Mouse (Mus musculus) ES-E14 (cell line): ENCODE data around the gene Prelid3b. TPM values are rescaled to one million over a fixed set of nuclear protein-coding genes. Genes with fewer than 3 reads are reported as not detected.

Experiments used
- DNase-seq: peaks from one replicate; pipeline ENCODE4 v3.0.0-alpha.2; 2013; ENCODE audit warnings: low read depth, low spot score
- H3K27ac ChIP-seq: 2 replicates; pipeline ENCODE4 v1.5.1; 2012; ENCODE audit warnings: low read depth, mild to moderate bottlenecking, low read length, moderate library complexity, mixed read lengths; ENCODE audit not compliant: poor library complexity, insufficient read depth, severe bottlenecking
- H3K36me3 ChIP-seq: 2 replicates; pipeline ENCODE4 v1.6.1; 2012; ENCODE audit warnings: mild to moderate bottlenecking, low read length, moderate library complexity, mixed read lengths; ENCODE audit not compliant: control insufficient read depth, poor library complexity, insufficient read depth, severe bottlenecking
- H3K4me1 ChIP-seq, 2 experiments: fragments of 150-350 bp in 1 of 2; sonication (generic) in 1 of 2; 2 replicates each; pipeline ENCODE4 v1.6.1; 2012; ENCODE audit warnings: low read length in 2 of 2, mild to moderate bottlenecking in 1 of 2, mixed read lengths in 1 of 2; ENCODE audit not compliant: control insufficient read depth in 2 of 2, insufficient read depth in 2 of 2, poor library complexity in 1 of 2
- H3K4me3 ChIP-seq, 2 experiments: fragments of 150-350 bp in 1 of 2; sonication (generic) in 1 of 2; 2 replicates each; pipeline ENCODE4 v1.5.1; 2012; ENCODE audit warnings: low read length in 2 of 2, low read depth in 1 of 2, mild to moderate bottlenecking in 1 of 2, mixed read lengths in 1 of 2; ENCODE audit not compliant: insufficient read depth in 1 of 2, poor library complexity in 1 of 2, severe bottlenecking in 1 of 2
- H3K9ac ChIP-seq: 2 replicates; pipeline ENCODE4 v1.6.1; 2012; ENCODE audit warnings: low read depth, mild to moderate bottlenecking, low read length, mixed read lengths; ENCODE audit not compliant: poor library complexity, insufficient read depth, severe bottlenecking
- H3K9me3 ChIP-seq: fragments of 150-350 bp; sonication (generic); 2 replicates; pipeline ENCODE4 v1.6.1; 2012; ENCODE audit warnings: low read depth, mild to moderate bottlenecking, low read length; ENCODE audit not compliant: control insufficient read depth, insufficient read depth
- CHD2 ChIP-seq: IDR thresholded peaks from 2 replicates; pipeline ENCODE4 v1.6.1; 2014; ENCODE audit warnings: mild to moderate bottlenecking, low read depth, low read length, inconsistent platforms
- HCFC1 ChIP-seq: IDR thresholded peaks from 2 replicates; pipeline ENCODE4 v1.6.1; 2012; ENCODE audit warnings: low read length, inconsistent platforms, borderline replicate concordance; ENCODE audit not compliant: insufficient read depth
- MAFK ChIP-seq: IDR thresholded peaks from 2 replicates; pipeline ENCODE4 v1.6.1; 2014; ENCODE audit warnings: mild to moderate bottlenecking, low read depth, low read length, inconsistent platforms; ENCODE audit not compliant: insufficient read depth
- ZC3H11A ChIP-seq: IDR thresholded peaks from 2 replicates; pipeline ENCODE4 v1.6.1; 2012; ENCODE audit warnings: low read depth, mild to moderate bottlenecking, inconsistent platforms, low read length, borderline replicate concordance
- ZNF384 ChIP-seq: IDR thresholded peaks from 2 replicates; pipeline ENCODE4 v1.6.1; 2012; ENCODE audit warnings: low read depth, low read length, inconsistent platforms
- in situ Hi-C, 2 experiments: fragments of 600-800 bp; cut with MboI; formaldehyde crosslinking; loops; one replicate each; pipeline ENCODE4 v1.15.1; 2025; ENCODE audit warnings: low sequenced_read_pairs in 2 of 2, inconsistent platforms in 1 of 2; ENCODE audit not compliant: unreplicated experiment in 2 of 2
- total RNA-seq: library from RNA; depleted of rRNA; stranded (reverse); fragments of 300-350 nt; gene quantifications from 2 replicates; pipeline ENCODE4 v1.2.3, GENCODE M21; 2012

The Prelid3b gene
- total RNA-seq, 1 experiment = 63.4 TPM

DNA sequence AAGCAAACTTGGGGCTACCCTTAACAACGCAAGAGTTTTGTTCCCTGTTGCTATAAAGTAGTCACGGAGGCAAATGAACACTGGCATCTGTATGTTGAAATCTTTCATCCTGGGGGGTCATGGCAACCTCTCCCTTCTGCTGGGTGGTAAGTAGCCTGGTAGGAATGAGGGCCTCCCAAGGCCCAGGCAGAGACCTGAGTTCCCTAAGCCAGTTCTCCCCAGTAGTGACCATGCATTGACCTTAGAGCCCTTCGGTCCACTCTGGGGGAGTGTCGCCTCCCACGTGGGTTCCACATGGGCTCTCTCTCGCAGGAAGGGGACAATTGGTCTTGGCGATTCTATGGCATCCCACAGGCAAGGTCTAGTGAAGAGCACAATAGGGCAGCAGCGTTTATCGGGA is 32.9 kb downstream of the Prelid3b start:
- Histone ChIP-seq H3K9ac (no peak overlapping the region), H3K4me3 (no peak overlapping the region), H3K4me1 (peaks cover 0 to 15% of the 10 kb centered on the region in 2 experiments; a peak in 2 of 4 replicates), H3K27ac (no peak overlapping the region), H3K36me3 (peaks cover 11% of the 10 kb centered on the region; the same call in 1 of the 2 replicates), H3K9me3 (no peaks in the 10 kb centered on the region)
- in situ Hi-C loops = no loop called here
- no peak for DNase-seq
- TF ChIP-seq MAFK = no peak
- TF ChIP-seq ZNF384 = no peak
- no peak for TF ChIP-seq CHD2
- no peak for TF ChIP-seq HCFC1
- no peak for TF ChIP-seq ZC3H11A

DNA sequence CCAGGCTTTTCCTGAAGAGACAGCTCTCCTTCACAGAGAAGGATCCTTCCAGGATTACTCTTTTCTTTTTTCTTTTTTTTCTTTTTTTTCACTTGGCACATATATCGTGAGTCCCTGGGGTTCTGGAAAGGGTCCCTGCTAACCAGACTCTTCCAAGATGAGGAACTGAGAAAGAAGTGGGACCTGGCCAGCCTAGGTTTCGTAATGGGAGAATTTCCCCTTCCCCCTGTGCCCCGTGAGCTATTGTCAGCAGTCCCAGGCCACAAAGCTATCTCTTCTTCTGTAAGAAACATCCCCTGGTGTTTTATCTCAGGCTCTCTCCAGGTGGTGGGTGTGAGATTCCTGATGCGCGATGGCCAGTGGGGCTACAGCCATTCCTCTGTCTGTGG is 33.4 kb downstream of the Prelid3b start:
- Histone ChIP-seq H3K9me3 (no peaks in the 10 kb centered on the region), H3K36me3 (peaks cover 15% of the 10 kb centered on the region), H3K4me1 (peaks cover 0 to 19% of the 10 kb centered on the region in 2 experiments; a peak in 2 of 4 replicates), H3K9ac (no peak overlapping the region), H3K27ac (no peak overlapping the region), H3K4me3 (no peak overlapping the region; a peak in 1 of 4 replicates)
- TF ChIP-seq MAFK (no peak), ZNF384 (no peak), HCFC1 (no peak), CHD2 (no peak), ZC3H11A (no peak)
- in situ Hi-C loops = no loop called here
- no peak for DNase-seq

DNA sequence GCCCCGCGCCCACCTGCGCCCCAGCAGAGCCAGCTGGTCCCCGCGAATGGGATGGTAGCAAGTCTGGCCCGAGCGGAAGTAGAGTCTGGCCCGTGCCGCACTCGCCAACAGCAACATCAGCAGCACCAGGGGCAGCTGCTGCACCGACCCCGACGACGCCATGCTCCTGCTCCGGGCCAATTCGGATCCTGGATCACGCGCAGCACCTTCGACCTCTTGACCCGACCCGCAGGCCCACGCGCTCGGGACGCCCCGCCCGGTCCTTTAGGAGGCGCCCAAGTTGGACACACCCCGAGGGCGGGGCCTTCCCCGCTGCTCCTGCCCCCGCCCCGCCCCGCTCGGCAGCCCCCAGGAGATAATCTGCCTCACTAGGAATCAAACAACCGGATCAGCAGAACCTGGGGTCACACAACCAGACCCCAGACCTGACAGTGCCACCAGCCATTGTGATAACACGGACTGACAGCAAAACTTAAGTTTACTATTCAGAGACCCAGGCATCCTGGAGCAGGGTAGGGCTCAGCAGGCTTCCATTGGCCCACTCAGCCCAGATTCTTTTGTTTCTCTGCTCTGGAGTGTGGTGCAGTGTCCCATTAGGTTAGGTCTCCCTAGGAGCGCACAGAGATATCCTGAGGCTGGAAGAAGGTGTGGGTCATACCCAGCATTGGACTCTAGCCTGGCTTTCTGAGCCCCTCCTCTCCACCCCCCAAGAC is 34.0 kb downstream of the Prelid3b start, which contains the start of gene Ctsz:
Gene Ctsz, minus strand, starts transcription at position 303 of the 713 bp plus-strand sequence.
- Histone ChIP-seq H3K9me3 (no peaks in the 10 kb centered on the region), H3K36me3 (peaks cover 19% of the 10 kb centered on the region), H3K4me3 (peak within 1 kb of the TSS; percentile 48 to 71), H3K27ac (no peak within 1 kb of the TSS), H3K9ac (peak within 1 kb of the TSS; percentile 68), H3K4me1 (peaks cover 0 to 24% of the 10 kb centered on the region in 2 experiments; a peak in 2 of 4 replicates)
- peak; percentile 44 for DNase-seq
- no peak for TF ChIP-seq CHD2
- TF ChIP-seq HCFC1 = no peak
- no peak for TF ChIP-seq ZC3H11A
- no peak for TF ChIP-seq ZNF384
- no peak for TF ChIP-seq MAFK
- in situ Hi-C loops = no loop called here

DNA sequence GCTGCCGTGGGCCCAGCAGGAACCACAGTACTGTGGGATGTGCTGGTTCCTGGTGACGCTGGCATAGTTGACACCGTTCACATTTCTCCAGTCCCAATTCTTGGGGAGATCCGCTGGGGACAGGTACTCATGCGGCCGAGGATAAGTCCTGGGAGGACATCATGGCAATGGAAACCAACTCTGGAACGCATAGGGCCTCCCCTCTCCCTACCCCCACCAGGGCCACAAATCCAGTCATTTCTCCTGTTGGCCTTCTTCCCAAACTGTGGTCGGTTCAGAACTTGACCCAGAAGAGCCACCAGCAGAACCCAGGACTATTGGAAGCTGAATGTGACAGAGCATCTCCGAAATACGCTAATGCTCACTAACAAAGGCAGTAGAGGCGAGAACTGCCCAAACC is 34.7 kb downstream of the Prelid3b start:
- in situ Hi-C loops = no loop called here
- no peak for DNase-seq
- H3K36me3 ChIP-seq = peaks cover 26% of the 10 kb centered on the region
- H3K4me3 ChIP-seq = peak overlapping the region; percentile 48 to 71
- no peaks in the 10 kb centered on the region for H3K9me3 ChIP-seq
- H3K27ac ChIP-seq = no peak overlapping the region
- H3K4me1 ChIP-seq = peaks cover 0 to 30% of the 10 kb centered on the region in 2 experiments; a peak in 2 of 4 replicates
- no peak for TF ChIP-seq ZC3H11A
- TF ChIP-seq CHD2 = no peak
- TF ChIP-seq MAFK = no peak
- TF ChIP-seq ZNF384 = no peak
- TF ChIP-seq HCFC1 = no peak
- peak overlapping the region; percentile 68 for H3K9ac ChIP-seq

GRCm38 (mm10) chr2:174437697-174437982 is 35.2 kb downstream of the Prelid3b start:
- Histone ChIP-seq H3K4me3 (peak overlapping the region in 1 of 2 experiments; percentile 71; a peak in 1 of 4 replicates), H3K9ac (no peak overlapping the region; the same call in 1 of the 2 replicates), H3K4me1 (peaks cover 0 to 30% of the 10 kb centered on the region in 2 experiments; a peak in 2 of 4 replicates), H3K27ac (no peak overlapping the region), H3K36me3 (peaks cover 29% of the 10 kb centered on the region), H3K9me3 (no peaks in the 10 kb centered on the region)
- DNase-seq = no peak
- TF ChIP-seq ZC3H11A (no peak), CHD2 (no peak), HCFC1 (no peak), MAFK (no peak), ZNF384 (no peak)
- in situ Hi-C loops = no loop called here
